Mouse (Mus musculus): ENCODE results near the gene Socs2. TPM values are rescaled to one million over a fixed set of nuclear protein-coding genes. Genes with fewer than 3 reads are reported as not detected.
"Not testable (repeated sequence)": the region's sequence is repeated elsewhere in the genome, so short reads cannot be mapped to it uniquely, and the experiment has no call there.

Socs2 gene
- polyA plus RNA-seq, 1 experiment = 24.5 TPM

- H3K4me1 ChIP-seq (ENCODE audit: control insufficient read depth, insufficient read depth, low read length) = no peaks in the 10 kb centered on the region; the same call in 1 of the 2 replicates
- H3K36me3 ChIP-seq (ENCODE audit: control insufficient read depth, insufficient read depth, low read length) = no peaks in the 10 kb centered on the region
- DNase-seq = no peak
- WGBS = 67% methylated on average over 8 of the region's 8 CpGs
- TF ChIP-seq POLR2A (IDR thresholded peaks at IDR 0.05; ENCODE audit: low read depth, low read length) (no peak), CTCF (conservative IDR thresholded peaks at IDR 0.05; ENCODE audit: insufficient read depth, insufficient read length, low read depth, low read length) (no peak)
- no peak overlapping the region for H3K4me3 ChIP-seq (ENCODE audit: insufficient read depth, low read depth, low read length)
- no peak overlapping the region for H3K27ac ChIP-seq (ENCODE audit: insufficient read depth, low read depth, low read length)
- no peaks in the 10 kb centered on the region for H3K27me3 ChIP-seq (replicated peaks; ENCODE audit: control insufficient read depth, insufficient read depth, low read length)
Measured at GRCm38 (mm10) chr10:95392073-95392472, 24.9 kb downstream of the Socs2 start.

- H3K27ac ChIP-seq (ENCODE audit: insufficient read depth, low read depth, low read length) = no peak overlapping the region
- TF ChIP-seq CTCF (conservative IDR thresholded peaks at IDR 0.05; ENCODE audit: insufficient read depth, insufficient read length, low read depth, low read length) = no peak
- no peak for TF ChIP-seq POLR2A (IDR thresholded peaks at IDR 0.05; ENCODE audit: low read depth, low read length)
- no peaks in the 10 kb centered on the region; the same call in 1 of the 2 replicates for H3K4me1 ChIP-seq (ENCODE audit: control insufficient read depth, insufficient read depth, low read length)
- no peaks in the 10 kb centered on the region for H3K36me3 ChIP-seq (ENCODE audit: control insufficient read depth, insufficient read depth, low read length)
- H3K27me3 ChIP-seq (replicated peaks; ENCODE audit: control insufficient read depth, insufficient read depth, low read length) = no peaks in the 10 kb centered on the region
- DNase-seq = no peak
- H3K4me3 ChIP-seq (ENCODE audit: insufficient read depth, low read depth, low read length) = no peak overlapping the region
- 94% methylated on average over 9 of the region's 9 CpGs for WGBS
Measured at GRCm38 (mm10) chr10:95390871-95391270, 26.1 kb downstream of the Socs2 start.

GRCm38 (mm10) chr10:95389805-95390204 is 27.2 kb downstream of the Socs2 start:
- not testable (repeated sequence) for H3K27me3 ChIP-seq (replicated peaks; ENCODE audit: control insufficient read depth, insufficient read depth, low read length); H3K36me3 ChIP-seq (ENCODE audit: control insufficient read depth, insufficient read depth, low read length); H3K27ac ChIP-seq (ENCODE audit: insufficient read depth, low read depth, low read length); DNase-seq; H3K4me3 ChIP-seq (ENCODE audit: insufficient read depth, low read depth, low read length); H3K4me1 ChIP-seq (ENCODE audit: control insufficient read depth, insufficient read depth, low read length)
- 92% methylated on average over 5 of the region's 5 CpGs for WGBS

- peak; percentile 80 for DNase-seq
- H3K4me1 ChIP-seq (ENCODE audit: control insufficient read depth, insufficient read depth, low read length) = no peaks in the 10 kb centered on the region
- WGBS = 54% methylated on average over 23 of the region's 23 CpGs
- H3K27ac ChIP-seq (ENCODE audit: insufficient read depth, low read depth, low read length) = peak overlapping the region; percentile 66
- no peaks in the 10 kb centered on the region for H3K36me3 ChIP-seq (ENCODE audit: control insufficient read depth, insufficient read depth, low read length)
- H3K27me3 ChIP-seq (replicated peaks; ENCODE audit: control insufficient read depth, insufficient read depth, low read length) = no peaks in the 10 kb centered on the region
- peak overlapping the region; percentile 15; the same call in 1 of the 2 replicates for H3K4me3 ChIP-seq (ENCODE audit: insufficient read depth, low read depth, low read length)
- TF ChIP-seq CTCF (conservative IDR thresholded peaks at IDR 0.05; ENCODE audit: insufficient read depth, insufficient read length, low read depth, low read length) (no peak), POLR2A (IDR thresholded peaks at IDR 0.05; ENCODE audit: low read depth, low read length) (no peak)
Measured at GRCm38 (mm10) chr10:95388821-95389477, 28.0 kb downstream of the Socs2 start.

- no peak overlapping the region for H3K4me3 ChIP-seq (ENCODE audit: insufficient read depth, low read depth, low read length)
- WGBS = 98% methylated on average over 6 of the region's 6 CpGs
- TF ChIP-seq CTCF (conservative IDR thresholded peaks at IDR 0.05; ENCODE audit: insufficient read depth, insufficient read length, low read depth, low read length) = no peak
- TF ChIP-seq POLR2A (IDR thresholded peaks at IDR 0.05; ENCODE audit: low read depth, low read length) = no peak
- H3K4me1 ChIP-seq (ENCODE audit: control insufficient read depth, insufficient read depth, low read length) = no peaks in the 10 kb centered on the region
- no peaks in the 10 kb centered on the region for H3K27me3 ChIP-seq (replicated peaks; ENCODE audit: control insufficient read depth, insufficient read depth, low read length)
- DNase-seq = no peak
- H3K27ac ChIP-seq (ENCODE audit: insufficient read depth, low read depth, low read length) = no peak overlapping the region
- no peaks in the 10 kb centered on the region for H3K36me3 ChIP-seq (ENCODE audit: control insufficient read depth, insufficient read depth, low read length)
Measured at GRCm38 (mm10) chr10:95386527-95386926, 30.5 kb downstream of the Socs2 start.

GRCm38 (mm10) chr10:95385801-95386203 is 31.2 kb downstream of the Socs2 start:
- Histone ChIP-seq H3K36me3 (ENCODE audit: control insufficient read depth, insufficient read depth, low read length) (no peaks in the 10 kb centered on the region), H3K27ac (ENCODE audit: insufficient read depth, low read depth, low read length) (no peak overlapping the region), H3K4me3 (ENCODE audit: insufficient read depth, low read depth, low read length) (no peak overlapping the region), H3K4me1 (ENCODE audit: control insufficient read depth, insufficient read depth, low read length) (no peaks in the 10 kb centered on the region), H3K27me3 (replicated peaks; ENCODE audit: control insufficient read depth, insufficient read depth, low read length) (no peaks in the 10 kb centered on the region)
- DNase-seq = peak; percentile 38
- 55% methylated on average over 4 of the region's 4 CpGs for WGBS
- TF ChIP-seq POLR2A (IDR thresholded peaks at IDR 0.05; ENCODE audit: low read depth, low read length) (no peak), CTCF (conservative IDR thresholded peaks at IDR 0.05; ENCODE audit: insufficient read depth, insufficient read length, low read depth, low read length) (no peak)

- no peak for TF ChIP-seq CTCF (conservative IDR thresholded peaks at IDR 0.05; ENCODE audit: insufficient read depth, insufficient read length, low read depth, low read length)
- no peak for TF ChIP-seq POLR2A (IDR thresholded peaks at IDR 0.05; ENCODE audit: low read depth, low read length)
- Histone ChIP-seq H3K4me1 (ENCODE audit: control insufficient read depth, insufficient read depth, low read length) (no peaks in the 10 kb centered on the region), H3K4me3 (ENCODE audit: insufficient read depth, low read depth, low read length) (no peak overlapping the region), H3K27ac (ENCODE audit: insufficient read depth, low read depth, low read length) (no peak overlapping the region), H3K27me3 (replicated peaks; ENCODE audit: control insufficient read depth, insufficient read depth, low read length) (no peaks in the 10 kb centered on the region), H3K36me3 (ENCODE audit: control insufficient read depth, insufficient read depth, low read length) (no peaks in the 10 kb centered on the region)
- no peak for DNase-seq
- WGBS = 90% methylated on average over 1 of the region's 1 CpGs
Measured at GRCm38 (mm10) chr10:95385081-95385480, 31.9 kb downstream of the Socs2 start.
